Mouse (Mus musculus) stomach, postnatal 0 days (tissue): ENCODE measurements around the gene Ccdc86. TPM values are rescaled to one million over a fixed set of nuclear protein-coding genes. Genes with fewer than 3 reads are reported as not detected.

Experiments used
- ATAC-seq: fragments of 200-750 bp; cut with Nextera tagmentation; 2 replicates; pipeline ENCODE4 v1.8.0; 2017; ENCODE audit not compliant: low FRiP score, low TSS enrichment
- DNase-seq: peaks from one replicate; pipeline ENCODE4 v3.0.0-alpha.2; 2016; ENCODE audit warnings: low spot score
- H3K27ac ChIP-seq: fragments of 300-500 bp; sonication (generic); replicated peaks from 2 replicates; pipeline ENCODE4 v1.5.1; 2014; ENCODE audit warnings: mild to moderate bottlenecking, control low read depth
- H3K27me3 ChIP-seq: fragments of 300-500 bp; sonication (generic); 2 replicates; pipeline ENCODE4 v1.6.1; 2014; ENCODE audit warnings: low read length; ENCODE audit not compliant: control insufficient read depth, insufficient read depth
- H3K36me3 ChIP-seq: fragments of 300-500 bp; sonication (generic); 2 replicates; pipeline ENCODE4 v1.6.1; 2014; ENCODE audit warnings: low read length, mixed read lengths; ENCODE audit not compliant: control insufficient read depth, insufficient read depth
- H3K4me1 ChIP-seq: fragments of 300-500 bp; sonication (generic); replicated peaks from 2 replicates; pipeline ENCODE4 v1.6.1; 2014; ENCODE audit warnings: antibody characterized with exemption; ENCODE audit not compliant: control insufficient read depth, insufficient read depth
- H3K4me2 ChIP-seq: fragments of 300-500 bp; sonication (generic); replicated peaks from 2 replicates; pipeline ENCODE4 v1.6.1; 2014; ENCODE audit warnings: low read depth, mild to moderate bottlenecking, control low read depth, moderate library complexity
- H3K4me3 ChIP-seq: fragments of 300-500 bp; sonication (generic); 2 replicates; pipeline ENCODE4 v1.5.1; 2014; ENCODE audit warnings: low read depth, low read length, control low read depth
- H3K9ac ChIP-seq: fragments of 300-500 bp; sonication (generic); 2 replicates; pipeline ENCODE4 v1.6.1; 2014; ENCODE audit warnings: mild to moderate bottlenecking, low read length, control low read depth, mixed read lengths
- H3K9me3 ChIP-seq: fragments of 300-500 bp; sonication (generic); 2 replicates; pipeline ENCODE4 v1.6.1; 2016; ENCODE audit warnings: low read length; ENCODE audit not compliant: control insufficient read depth
- CTCF ChIP-seq: IDR thresholded peaks from 2 replicates; pipeline ENCODE4 v1.5.1; 2016; ENCODE audit warnings: antibody characterized with exemption, low read depth, mild to moderate bottlenecking, moderate library complexity
- EP300 ChIP-seq: optimal IDR thresholded peaks from 2 replicates; pipeline ENCODE3; 2016; ENCODE audit warnings: antibody characterized with exemption
- WGBS: fragments of 180-500 bp; shearing (Covaris S2); extraction: QIAGEN DNeasy Blood & Tissue Kit; methylation state at CpG from one replicate; pipeline ENCODE4 v1.1.7; 2014; 5-methylcytosine and 5-hydroxymethylcytosine counted together
- polyA plus RNA-seq: library from polyadenylated mRNA; unstranded; fragments of >200 nt; fragmentation: Nextera tagmentation; extraction: Ambion mirVana; gene quantifications from 2 replicates; pipeline ENCODE4 v1.2.1, GENCODE M21; 2015

The Ccdc86 gene
- polyA plus RNA-seq: 13.9 and 15.4 TPM in 2 replicates

GRCm38 (mm10) chr19:10949112-10949511, at the start of gene Ccdc86:
TSS of gene Ccdc86 (minus strand) at chr19:10949266.
- no peaks in the 10 kb centered on the region for H3K27me3 ChIP-seq
- H3K4me3 ChIP-seq: peak within 1 kb of the TSS; percentile 61
- WGBS: 0% methylated on average over 30 of the region's 30 CpGs

GRCm38 (mm10) chr19:10993150-10993549, 44.1 kb upstream of the Ccdc86 start, which contains the start of gene Ms4a15:
TSS of gene Ms4a15 (minus strand) at chr19:10993250.
- Histone ChIP-seq H3K4me2 (no peak within 1 kb of the TSS), H3K27me3 (no peaks in the 10 kb centered on the region), H3K4me3 (no peak within 1 kb of the TSS), H3K4me1 (no peaks in the 10 kb centered on the region), H3K9me3 (no peaks in the 10 kb centered on the region), H3K36me3 (no peaks in the 10 kb centered on the region), H3K9ac (no peak within 1 kb of the TSS), H3K27ac (no peak within 1 kb of the TSS)
- TF ChIP-seq CTCF (no peak), EP300 (no peak)
- ATAC-seq: no peak
- 87% methylated on average over 7 of the region's 7 CpGs for WGBS
- no peak for DNase-seq

More at GRCm38 (mm10) chr19:10949112-10949511, at the start of gene Ccdc86:
- ATAC-seq: peak; percentile 97
- H3K4me1 ChIP-seq: no peaks in the 10 kb centered on the region; the same call in 1 of the 2 replicates
- peak within 1 kb of the TSS; percentile 99 for H3K4me2 ChIP-seq
- peak within 1 kb of the TSS; percentile 84 for H3K9ac ChIP-seq
- H3K9me3 ChIP-seq: no peaks in the 10 kb centered on the region
- peak within 1 kb of the TSS; percentile 69 for H3K27ac ChIP-seq
- H3K36me3 ChIP-seq: peaks cover under 1% of the 10 kb centered on the region; the same call in 1 of the 2 replicates
- peak; percentile 98 for DNase-seq
- no peak for TF ChIP-seq CTCF
- no peak for TF ChIP-seq EP300

GRCm38 (mm10) chr19:10991911-10992310, 42.8 kb upstream of the Ccdc86 start:
- ATAC-seq (no peak; the same call in 1 of the 2 replicates), DNase-seq (no peak)
- Histone ChIP-seq H3K27me3 (no peaks in the 10 kb centered on the region), H3K9ac (no peak overlapping the region), H3K36me3 (no peaks in the 10 kb centered on the region), H3K4me3 (no peak overlapping the region), H3K4me2 (no peak overlapping the region), H3K9me3 (no peaks in the 10 kb centered on the region), H3K4me1 (no peaks in the 10 kb centered on the region), H3K27ac (no peak overlapping the region)
- no peak for TF ChIP-seq EP300
- TF ChIP-seq CTCF: no peak

- Histone ChIP-seq H3K27me3 (no peaks in the 10 kb centered on the region), H3K9me3 (no peaks in the 10 kb centered on the region), H3K4me3 (no peak overlapping the region), H3K9ac (no peak overlapping the region), H3K4me2 (no peak overlapping the region), H3K36me3 (no peaks in the 10 kb centered on the region), H3K4me1 (no peaks in the 10 kb centered on the region), H3K27ac (no peak overlapping the region)
- no peak for ATAC-seq
- no peak for DNase-seq
- 39% methylated on average over 1 of the region's 1 CpGs for WGBS
- TF ChIP-seq CTCF: no peak
- no peak for TF ChIP-seq EP300
These were observed 41.7 kb upstream of the Ccdc86 start for GRCm38 (mm10) chr19:10990751-10991150.

- ATAC-seq: 0 out of 2 replicates have a peak, but pooled peaks have one; percentile 37
These were observed 39.5 kb upstream of the Ccdc86 start for GRCm38 (mm10) chr19:10988563-10988962.

GRCm38 (mm10) chr19:10985889-10986288, 36.8 kb upstream of the Ccdc86 start:
- TF ChIP-seq EP300: no peak
- TF ChIP-seq CTCF: no peak
- 81% methylated on average over 4 of the region's 4 CpGs for WGBS
- Histone ChIP-seq H3K27ac (no peak overlapping the region), H3K27me3 (no peaks in the 10 kb centered on the region), H3K36me3 (no peaks in the 10 kb centered on the region), H3K9ac (no peak overlapping the region), H3K9me3 (no peaks in the 10 kb centered on the region), H3K4me2 (no peak overlapping the region), H3K4me3 (no peak overlapping the region), H3K4me1 (no peaks in the 10 kb centered on the region)
- ATAC-seq: peak; percentile 43; the same call in 1 of the 2 replicates
- DNase-seq: no peak

More at GRCm38 (mm10) chr19:10988563-10988962, 39.5 kb upstream of the Ccdc86 start:
- TF ChIP-seq EP300 (no peak), CTCF (no peak)
- Histone ChIP-seq H3K36me3 (no peaks in the 10 kb centered on the region), H3K9me3 (no peaks in the 10 kb centered on the region), H3K4me2 (no peak overlapping the region), H3K4me1 (no peaks in the 10 kb centered on the region), H3K27ac (no peak overlapping the region), H3K27me3 (no peaks in the 10 kb centered on the region), H3K4me3 (no peak overlapping the region), H3K9ac (no peak overlapping the region)
- 71% methylated on average over 1 of the region's 1 CpGs for WGBS
- no peak for DNase-seq
